In genomic region chr9:58085074-58085473, GRCm38 (mm10) we compare ENCODE assay signal across 13 mouse cellular contexts. TPM values are rescaled to one million over a fixed set of nuclear protein-coding genes. Genes with fewer than 3 reads are reported as not detected.
DNase-seq lines count a peak whose midpoint lies in the region; ATAC-seq lines count a peak whose summit lies in the region.
"Had no signal": no experiment of that assay in that cellular context is flagged by ENCODE, and none has a peak within 500 bp of the region (broad histone marks: within the 10 kb centered on the region; RNA-seq: fewer than 3 reads in every experiment).

No protein-coding gene starts in this region.

- H3K4me3 ChIP-seq in midbrain, embryonic 12.5 days: no peak overlapping the region
- H3K4me3 ChIP-seq in kidney, embryonic 14.5 days (ENCODE audit: low read length): no peak overlapping the region
- H3K4me3 ChIP-seq: embryonic facial prominence, embryonic 15.5 days; megakaryocyte, embryonic 14.5 days had no signal

- intact Hi-C loops in left cerebral cortex, postnatal 4 days (cut with DNase I): no loop called here

- WGBS in midbrain, embryonic 12.5 days: 17% methylated on average over 2 of the region's 2 CpGs
- WGBS in kidney, embryonic 14.5 days: 15% methylated on average over 2 of the region's 2 CpGs

- H3K27ac ChIP-seq in midbrain, embryonic 12.5 days (replicated peaks): peak overlapping the region; percentile 66
- H3K27ac ChIP-seq in kidney, embryonic 14.5 days (ENCODE audit: low read depth, low read length): no peak overlapping the region
- H3K27ac ChIP-seq: embryonic facial prominence, embryonic 15.5 days had no signal

- no peak overlapping the region for H3K9ac ChIP-seq in midbrain, embryonic 12.5 days (replicated peaks)
- no peak overlapping the region for H3K9ac ChIP-seq in kidney, embryonic 14.5 days (ENCODE audit: low read depth, low read length)
- H3K9ac ChIP-seq: embryonic facial prominence, embryonic 15.5 days had no signal

- peaks cover 43% of the 10 kb centered on the region for H3K4me1 ChIP-seq in midbrain, embryonic 12.5 days
- H3K4me1 ChIP-seq in kidney, embryonic 14.5 days (ENCODE audit: control insufficient read depth, insufficient read depth, low read length): peaks cover 24% of the 10 kb centered on the region
- H3K4me1 ChIP-seq: megakaryocyte, embryonic 14.5 days had no signal

- H3K9me3 ChIP-seq in midbrain, embryonic 12.5 days: no peaks in the 10 kb centered on the region
- H3K9me3 ChIP-seq in kidney, embryonic 14.5 days (ENCODE audit: control insufficient read depth, low read length): no peaks in the 10 kb centered on the region
- H3K9me3 ChIP-seq: embryonic facial prominence, embryonic 15.5 days had no signal

- peaks cover 20% of the 10 kb centered on the region for H3K27me3 ChIP-seq in midbrain, embryonic 12.5 days
- H3K27me3 ChIP-seq in kidney, embryonic 14.5 days (ENCODE audit: control insufficient read depth, insufficient read depth, low read length): no peaks in the 10 kb centered on the region

- ATAC-seq in granulocyte monocyte progenitor cell, adult 5-6 weeks (replicated peaks; ENCODE audit: poor library complexity, severe bottlenecking): peak; percentile 79
- ATAC-seq in midbrain, embryonic 12.5 days (ENCODE audit: low FRiP score, low read depth): no peak
- no peak for ATAC-seq in kidney, embryonic 14.5 days (ENCODE audit: low FRiP score, low TSS enrichment)

- no peaks in the 10 kb centered on the region for H3K36me3 ChIP-seq in midbrain, embryonic 12.5 days
- no peaks in the 10 kb centered on the region for H3K36me3 ChIP-seq in kidney, embryonic 14.5 days (ENCODE audit: control insufficient read depth, insufficient read depth, low read length)
- H3K36me3 ChIP-seq: embryonic facial prominence, embryonic 15.5 days had no signal

- H3K4me2 ChIP-seq in midbrain, embryonic 12.5 days (replicated peaks): 0 out of 2 replicates have a peak overlapping the region, but pooled peaks have one; percentile 9
- H3K4me2 ChIP-seq in kidney, embryonic 14.5 days (replicated peaks; ENCODE audit: low read depth, low read length): no peak overlapping the region
- H3K4me2 ChIP-seq: embryonic facial prominence, embryonic 15.5 days; liver, embryonic 11.5 days had no signal

- peak; percentile 91 for DNase-seq in left cerebral cortex, postnatal 4 days
- no peak for DNase-seq in left cerebral cortex, adult 8-10 months (ENCODE audit: low spot score in 2 of 2)
- peak; percentile 16 for DNase-seq in ZHBTc4 (ENCODE audit: low read depth, low spot score)
- DNase-seq in testis, postnatal 10 days (ENCODE audit: low spot score): no peak
- no peak for DNase-seq in urinary bladder, postnatal 14 days (ENCODE audit: low spot score)
- DNase-seq: kidney, adult 9 months; thymus, postnatal 14 days had no signal

RNA-seq across cellular contexts. Expression of gene Stra6, which starts 21.5 kb away (rescaled TPM):
- 10 to 100 TPM; 10.1 to 12.5 TPM for total RNA-seq in left cerebral cortex, postnatal 4 days (2021)
- total RNA-seq in left cerebral cortex, adult 8-10 months (2022): 10 to 100 TPM; 11.4 to 13.9 (median 11.7) TPM
- not detected in 2 replicates for total RNA-seq in granulocyte monocyte progenitor cell, adult 5-6 weeks (2014; fragmentation: Nextera tagmentation)
- total RNA-seq in granulocyte monocyte progenitor cell, adult 5-6 weeks (2017): not detected in 2 replicates
- 8.6 and 9.1 TPM in 2 replicates for polyA plus RNA-seq in midbrain, embryonic 12.5 days (2016; fragmentation: Nextera tagmentation; extraction: Ambion mirVana)
- polyA plus RNA-seq in kidney, embryonic 14.5 days (2014; fragmentation: Nextera tagmentation; extraction: Ambion mirVana): 25.7 and 39.2 TPM in 2 replicates

RNA-seq across cellular contexts. Expression of gene Ccdc33, which starts 33.5 kb away (rescaled TPM):
- total RNA-seq in left cerebral cortex, postnatal 4 days (2021): under 1 TPM; 0.62 to 0.66 TPM
- 1 to 10 TPM; 1.1 to 2.3 (median 1.6) TPM for total RNA-seq in left cerebral cortex, adult 8-10 months (2022)
- total RNA-seq in granulocyte monocyte progenitor cell, adult 5-6 weeks (2014; fragmentation: Nextera tagmentation): not detected in 2 replicates
- total RNA-seq in granulocyte monocyte progenitor cell, adult 5-6 weeks (2017): not detected in 2 replicates
- polyA plus RNA-seq in midbrain, embryonic 12.5 days (2016; fragmentation: Nextera tagmentation; extraction: Ambion mirVana): 0.64 and 1.0 TPM in 2 replicates
- 0.09 and 0.57 TPM in 2 replicates for polyA plus RNA-seq in kidney, embryonic 14.5 days (2014; fragmentation: Nextera tagmentation; extraction: Ambion mirVana)
- polyA plus RNA-seq: liver, embryonic 11.5 days had no signal

Comparison
In these comparisons a context has a peak if more than half of its experiments do, and no peak if none do; other contexts are left out.
1. DNase-seq: peak in left cerebral cortex, postnatal 4 days (single experiment) and ZHBTc4 (single experiment); none in left cerebral cortex, adult 8-10 months (0 of 2), testis, postnatal 10 days (single experiment) and urinary bladder, postnatal 14 days (single experiment).
2. RNA of gene Stra6, which starts 21.5 kb away (total RNA-seq): 10.1 to 12.5 TPM in left cerebral cortex, postnatal 4 days and 11.4 to 13.9 TPM in left cerebral cortex, adult 8-10 months; not detected in granulocyte monocyte progenitor cell, adult 5-6 weeks; every median in the first group is over 10 times any median in the second.